Mouse (Mus musculus) liver, adult 2 months (tissue): Measurements from ENCODE around the gene Sema6b.

ENCODE experiments used
- CTCF ChIP-seq: fragments of 200-500 bp; IDR thresholded peaks from 2 replicates; pipeline ENCODE4 v1.5.1; 2011; ENCODE audit warnings: low read depth, low read length, control low read depth
- POLR2A ChIP-seq: fragments of 200-500 bp; IDR thresholded peaks from 2 replicates; pipeline ENCODE4 v1.6.1; 2011; ENCODE audit warnings: low read length, control low read depth; ENCODE audit not compliant: insufficient read depth; ENCODE audit errors: extremely low read depth

DNA sequence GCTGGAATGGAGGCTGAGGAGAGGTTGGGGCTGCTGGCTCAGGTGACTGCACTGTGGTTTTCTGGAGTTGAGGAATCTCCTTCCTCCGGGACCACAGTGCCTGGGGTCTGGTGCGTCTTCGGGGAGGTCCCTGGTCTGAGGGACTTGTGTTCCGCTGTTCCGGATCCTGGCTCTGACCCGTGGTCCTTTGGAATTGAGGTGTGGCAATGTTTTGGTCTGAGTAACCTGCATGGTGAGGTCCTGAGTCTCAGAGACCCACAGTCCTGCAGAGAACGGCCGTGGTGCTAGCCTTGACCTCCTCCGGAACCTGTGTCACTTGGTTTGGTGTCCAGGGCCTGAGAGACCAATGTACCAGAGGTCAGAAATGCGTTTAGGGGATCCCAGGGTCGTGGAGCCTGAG is 60.2 kb downstream of the Sema6b start:
- TF ChIP-seq POLR2A (no peak), CTCF (no peak)
